Mouse (Mus musculus): ENCODE data around the gene Spag9.

- TF ChIP-seq TAL1 (IDR thresholded peaks at IDR 0.05; ENCODE audit: low read length) (no peak), GATA1 (IDR thresholded peaks at IDR 0.05; ENCODE audit: low read length) (no peak)
Observed at GRCm38 (mm10) chr11:93987026-93987425, 8.9 kb upstream of the Spag9 start.

Data from erythroblast, embryonic 14.5 days (primary cell).